Mouse (Mus musculus) cerebellum, postnatal 36 days (tissue): Measurements from ENCODE around the gene Ttll1.
"Not testable (repeated sequence)": the region's sequence is repeated elsewhere in the genome, so short reads cannot be mapped to it uniquely, and the experiment has no call there.

Experiments used
- DNase-seq, 2 experiments: peaks; one replicate each; pipeline ENCODE4 v3.0.0; 2021 to 2022; ENCODE audit warnings: mixed read lengths in 2 of 2

The Ttll1 gene

GRCm38 (mm10) chr15:83523196-83523595 is 12.5 kb upstream of the Ttll1 start:
- no peak for DNase-seq

DNA sequence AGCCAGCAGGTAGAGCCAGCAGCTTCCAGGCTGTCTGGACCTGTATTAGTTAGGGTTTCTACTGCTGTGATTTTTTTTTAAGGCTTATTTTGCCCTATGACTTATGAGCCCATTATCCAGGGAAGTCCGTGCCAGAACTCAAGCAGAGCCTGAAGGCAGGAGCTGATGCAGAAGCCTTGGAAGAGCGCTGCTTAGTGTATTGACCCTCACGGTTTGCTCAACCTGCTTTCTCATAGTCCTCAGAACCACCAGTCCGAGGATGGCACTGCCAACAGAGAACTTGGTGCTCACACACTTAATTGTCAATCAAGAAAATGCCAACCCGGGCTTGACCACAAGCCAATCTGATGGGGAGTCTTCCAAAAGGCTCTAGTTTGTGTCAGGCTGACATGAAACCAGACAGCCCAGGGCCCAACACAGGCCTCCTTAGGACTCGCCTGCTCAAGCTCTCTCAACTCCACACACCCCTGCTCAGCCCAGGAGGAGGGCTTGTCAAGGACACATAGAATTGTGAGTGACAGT is 10.2 kb upstream of the Ttll1 start:
- DNase-seq = no peak

- peak; percentile 49 to 51 for DNase-seq
These were observed 7.7 kb upstream of the Ttll1 start for GRCm38 (mm10) chr15:83518215-83519048.

GRCm38 (mm10) chr15:83515018-83515417 is 4.3 kb upstream of the Ttll1 start:
- DNase-seq = peak in 1 of 2 experiments; percentile 32

DNA sequence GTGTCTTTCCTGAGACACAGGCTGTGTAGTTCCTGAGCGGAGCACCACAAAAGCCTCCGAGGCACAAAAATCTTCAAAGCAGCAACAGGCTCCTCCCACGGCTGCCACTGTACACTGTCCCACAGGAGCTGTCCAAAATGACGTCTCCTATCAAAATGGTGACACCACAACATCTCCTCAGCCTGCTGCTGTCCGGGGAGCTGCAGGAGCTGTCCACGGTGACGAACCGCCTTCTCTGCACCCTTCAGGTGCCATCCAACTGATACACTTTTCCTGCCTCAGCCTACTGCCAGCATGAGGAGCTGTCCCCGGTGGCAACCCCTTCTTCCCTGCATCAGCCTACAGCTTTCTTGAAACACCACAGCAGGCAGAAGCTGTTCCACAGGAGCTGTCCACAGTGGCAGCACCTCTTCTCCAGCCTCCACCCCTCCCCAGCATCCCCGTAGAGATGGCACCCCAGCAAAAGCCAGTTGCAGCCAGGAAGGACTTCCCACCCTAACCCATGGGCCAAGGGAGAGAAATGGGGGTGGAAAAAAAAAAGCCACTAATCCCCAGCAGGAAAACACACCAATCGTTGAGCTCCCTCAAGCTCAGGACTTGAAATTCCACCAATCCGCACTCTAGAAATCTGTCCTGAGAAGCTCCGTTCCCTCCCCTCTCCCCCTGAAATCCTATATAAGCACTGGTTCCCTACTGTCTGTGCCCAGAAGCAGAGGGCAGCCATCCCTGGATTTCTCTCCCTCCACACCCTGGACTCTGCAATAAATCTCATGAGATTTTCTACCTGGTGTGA is 2.0 kb upstream of the Ttll1 start:
- DNase-seq = no peak

- DNase-seq = no peak
These were observed 516 bp downstream of the Ttll1 start for GRCm38 (mm10) chr15:83509950-83510804.

DNA sequence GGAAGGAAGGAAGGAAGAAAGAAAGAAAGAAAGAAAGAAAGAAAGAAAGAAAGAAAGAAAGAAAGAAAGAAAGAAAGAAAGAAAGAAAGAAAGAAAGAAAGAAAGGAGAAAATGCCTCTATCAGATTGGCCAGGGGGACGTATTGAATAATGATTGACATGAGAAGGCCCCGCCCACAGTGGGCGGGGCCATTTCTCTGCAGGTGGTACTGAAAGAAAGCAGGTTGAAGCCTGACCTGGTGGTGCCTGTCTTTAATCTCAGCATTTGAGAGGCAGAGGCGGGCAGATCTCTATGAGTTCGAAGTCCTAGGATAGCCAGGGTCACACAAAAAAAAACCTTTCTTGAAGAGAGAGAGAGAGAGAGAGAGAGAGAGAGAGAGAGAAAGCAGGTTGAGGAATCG is 9.2 kb downstream of the Ttll1 start:
- not testable (repeated sequence) for DNase-seq

- DNase-seq = no peak
These were observed 10.3 kb downstream of the Ttll1 start for GRCm38 (mm10) chr15:83500352-83500751.

DNA sequence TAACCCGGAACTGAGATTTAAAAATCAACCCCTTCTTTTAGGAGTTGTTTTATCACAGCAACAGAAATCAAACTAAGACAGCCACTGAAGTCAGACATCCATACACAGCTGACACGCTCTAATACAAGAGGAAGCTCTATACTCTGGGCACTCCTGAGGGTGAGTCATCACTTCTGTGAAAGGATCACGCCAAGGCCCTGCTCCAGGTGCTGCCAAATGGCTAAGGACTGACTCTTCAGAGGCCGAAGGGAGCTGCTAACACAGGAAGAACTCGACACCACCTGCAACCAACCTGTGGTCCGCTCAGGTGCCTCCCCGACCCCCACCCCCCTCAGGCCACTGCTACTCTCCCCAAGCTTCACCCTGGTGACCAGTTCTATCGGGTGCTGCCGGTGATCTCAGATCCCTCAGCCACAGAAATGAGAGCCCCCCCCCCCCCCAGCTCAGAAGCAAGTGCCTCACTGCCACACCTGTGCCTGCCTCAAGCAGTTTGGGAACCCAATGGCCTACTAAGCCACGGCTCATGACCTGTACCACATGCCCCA is 11.4 kb downstream of the Ttll1 start:
- no peak for DNase-seq

DNA sequence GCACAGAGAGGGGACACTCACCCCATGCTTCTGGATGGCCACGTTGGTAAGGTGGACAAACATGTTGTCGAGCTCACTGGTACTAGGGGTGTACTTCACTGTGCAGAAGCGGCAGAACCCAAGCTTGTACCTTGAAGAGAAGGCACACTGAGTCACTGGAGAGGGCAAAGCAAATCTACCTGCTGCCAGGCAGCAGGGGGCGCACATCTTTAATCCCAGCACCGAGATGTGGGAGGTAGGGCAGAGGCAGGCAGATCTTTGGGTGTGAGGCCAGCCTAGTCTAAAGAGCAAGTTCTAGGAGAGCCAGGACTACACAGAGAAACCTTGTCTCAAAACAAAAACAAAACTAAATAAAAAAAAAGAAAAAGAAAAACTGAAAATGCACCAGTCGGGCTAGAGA is 13.4 kb downstream of the Ttll1 start:
- no peak for DNase-seq

DNA sequence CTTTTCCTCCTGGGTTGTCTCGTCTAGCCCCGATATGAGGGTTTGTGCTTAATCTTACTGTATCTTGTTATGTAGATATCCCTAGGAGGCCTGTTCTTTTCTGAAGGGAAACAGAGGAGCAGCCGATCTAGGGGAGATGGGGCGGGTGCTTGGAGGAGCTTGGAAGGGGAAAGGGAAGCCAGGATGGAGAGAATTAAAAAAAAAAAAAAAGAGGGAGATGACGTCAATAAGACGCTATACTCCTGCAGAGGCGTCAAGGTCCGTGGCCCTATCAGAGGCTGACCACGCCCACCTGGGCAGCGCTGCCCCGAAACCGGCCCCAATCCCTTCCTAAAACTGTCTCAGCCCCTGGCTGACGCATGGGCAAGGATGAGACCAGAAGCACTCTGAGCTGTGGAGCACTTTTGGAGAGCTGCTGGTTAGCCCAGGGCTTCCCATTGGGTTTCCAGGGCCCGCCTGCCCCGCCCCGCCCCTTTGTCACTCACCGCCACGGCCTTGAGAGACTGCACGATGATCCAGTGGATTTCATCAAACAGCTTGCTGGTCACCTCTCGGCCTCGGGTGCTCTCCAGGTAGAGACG is 14.8 kb downstream of the Ttll1 start:
- no peak for DNase-seq

DNA sequence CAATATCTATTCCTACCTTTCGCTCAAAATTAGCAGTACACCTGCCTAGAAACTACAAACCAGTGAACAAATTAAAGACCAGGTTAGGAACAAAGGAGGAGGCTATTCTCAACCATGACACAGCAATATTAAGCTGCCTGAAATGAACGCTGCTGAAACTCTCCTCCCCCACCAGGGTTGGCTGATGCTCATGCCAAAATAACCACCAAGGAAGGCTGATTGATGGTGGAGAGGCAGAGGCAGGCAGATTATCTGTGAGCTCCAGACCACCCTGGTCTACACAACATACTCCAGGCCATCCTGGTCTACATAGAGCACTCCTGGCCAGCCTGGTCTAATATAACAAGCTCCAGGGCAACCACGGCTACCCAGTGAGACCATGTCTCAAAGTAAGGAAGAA is 15.5 kb downstream of the Ttll1 start:
- no peak for DNase-seq

DNA sequence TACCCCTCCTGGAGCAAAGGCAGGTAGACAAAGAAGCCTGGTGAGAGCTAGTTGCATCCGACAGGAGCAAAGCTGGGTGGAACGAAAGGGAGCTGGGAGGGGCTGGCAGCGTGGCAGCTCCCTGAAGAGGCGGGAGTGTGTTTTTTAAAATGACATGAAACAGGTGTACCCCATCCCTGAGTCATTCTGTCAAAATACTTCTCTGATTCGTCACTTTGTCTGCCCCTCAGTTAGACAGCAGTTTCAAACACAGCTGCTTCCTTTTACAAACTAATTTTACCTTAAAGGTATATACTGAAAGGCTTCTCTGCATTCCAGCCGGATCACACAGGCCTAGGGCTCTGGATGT is 16.1 kb downstream of the Ttll1 start:
- DNase-seq = no peak

DNA sequence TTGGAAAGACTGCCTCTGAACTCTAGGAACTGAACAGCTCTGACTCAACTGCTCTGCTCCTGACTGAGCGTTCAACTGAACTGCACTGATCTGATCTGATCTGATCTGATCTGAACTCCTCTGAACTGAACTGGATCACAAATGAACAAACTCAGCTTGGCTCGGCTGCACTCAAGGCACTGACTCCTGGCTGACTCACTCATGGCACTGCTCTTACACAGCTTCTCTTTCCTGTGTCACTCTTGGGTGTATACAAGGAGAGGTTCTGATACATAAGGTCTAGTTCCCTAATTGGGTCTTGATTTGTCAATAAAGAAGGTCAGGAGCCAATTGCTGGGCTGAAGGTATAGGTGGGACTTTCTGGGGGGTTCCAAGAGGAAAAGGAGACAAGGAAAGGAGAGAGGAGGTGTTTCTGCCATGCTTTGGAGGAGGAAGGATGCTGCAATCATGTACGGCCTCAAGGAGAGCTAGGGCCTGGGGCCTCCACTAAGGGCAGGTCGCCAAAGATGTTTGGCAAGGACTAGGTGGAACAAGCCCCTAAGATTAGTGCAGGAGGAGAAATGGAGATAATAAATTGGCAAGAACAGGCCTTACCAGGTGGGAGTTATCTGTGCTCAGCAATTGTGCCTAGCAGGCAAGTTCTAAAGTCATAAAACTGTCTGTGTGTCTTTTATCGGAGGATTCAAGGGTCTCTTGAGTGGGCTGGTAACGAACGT is 16.7 kb downstream of the Ttll1 start:
- no peak for DNase-seq

GRCm38 (mm10) chr15:83491891-83492290 is 18.8 kb downstream of the Ttll1 start:
- DNase-seq = no peak

- no peak for DNase-seq
These were observed 21.2 kb downstream of the Ttll1 start for GRCm38 (mm10) chr15:83489471-83489870.

DNA sequence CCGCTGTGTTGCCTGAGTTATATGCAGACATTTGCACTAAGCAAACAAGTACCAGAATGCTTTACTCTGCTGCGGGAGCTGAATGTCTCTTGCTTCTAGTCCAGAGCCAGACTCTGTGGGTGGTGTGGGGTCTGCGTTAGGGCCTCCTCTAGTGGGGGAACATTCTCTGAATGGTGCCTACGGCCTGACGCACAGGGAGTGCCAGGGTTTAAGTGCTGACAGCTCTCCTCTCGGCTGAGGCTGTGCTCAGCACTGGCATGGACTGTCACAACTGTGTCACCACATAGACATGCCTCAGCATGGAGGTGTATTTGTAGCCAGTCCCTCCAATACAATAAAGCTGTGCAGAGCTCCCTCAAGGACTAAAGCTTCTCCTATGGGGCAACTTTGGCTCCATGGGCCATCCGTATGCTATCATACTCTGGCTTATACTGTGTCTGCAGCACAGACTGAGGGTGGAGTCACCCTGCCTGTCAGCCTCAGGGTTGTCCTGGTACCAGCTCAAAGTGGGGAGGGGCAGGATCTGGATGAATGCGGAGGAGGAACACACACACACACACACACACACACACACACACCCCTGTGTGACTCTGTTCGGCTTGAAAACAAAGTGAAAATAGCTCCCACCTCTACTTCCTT is 23.1 kb downstream of the Ttll1 start:
- no peak for DNase-seq

GRCm38 (mm10) chr15:83484311-83484710 is 26.4 kb downstream of the Ttll1 start:
- DNase-seq = no peak

DNA sequence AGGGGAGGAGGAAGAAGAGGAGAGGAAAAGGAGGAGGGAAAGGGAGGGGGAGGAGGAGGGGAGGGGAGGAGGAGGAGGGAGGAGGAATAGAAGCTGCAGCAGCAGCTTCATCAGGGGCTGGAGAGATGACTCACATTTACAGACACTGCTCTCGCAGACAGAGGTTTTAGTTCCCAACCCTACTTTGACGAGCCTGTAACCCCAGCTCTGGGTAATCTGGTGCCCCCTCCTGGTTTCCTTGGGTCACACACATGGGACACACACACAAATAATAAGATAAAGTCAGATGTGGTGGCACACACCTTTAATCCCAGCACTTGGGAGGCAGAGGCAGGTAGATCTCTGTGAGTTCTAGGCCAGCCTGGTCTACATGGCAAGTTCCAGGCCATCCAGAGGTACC is 27.2 kb downstream of the Ttll1 start:
- DNase-seq = no peak

DNA sequence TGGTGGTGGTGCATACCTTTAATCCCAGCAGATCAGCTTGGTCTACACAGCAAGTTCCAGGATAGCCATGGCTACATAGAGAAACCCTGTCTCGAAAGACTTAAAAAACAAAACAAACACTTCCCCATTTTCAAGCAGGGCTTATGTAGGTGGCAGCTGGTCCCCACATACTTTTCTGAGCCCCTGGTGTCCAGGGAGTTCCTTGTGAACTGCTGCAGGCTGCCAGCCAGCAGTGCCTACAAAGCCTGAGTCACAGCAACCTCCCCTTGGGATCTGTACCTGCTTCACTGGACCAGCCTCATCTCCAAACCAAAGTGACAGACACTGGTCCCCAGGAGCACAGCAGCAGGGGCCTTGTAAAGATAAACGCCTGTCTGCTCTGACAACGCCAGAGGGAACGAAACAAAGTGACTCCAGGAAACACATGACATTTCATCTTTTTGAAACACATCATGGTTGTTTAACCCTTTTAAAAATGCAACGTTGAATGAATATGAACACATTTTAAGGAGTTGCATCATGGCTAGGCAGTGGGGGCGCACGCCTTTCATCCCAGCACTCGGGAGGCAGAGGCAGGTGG is 28.0 kb downstream of the Ttll1 start:
- no peak for DNase-seq
